Comparison of ENCODE assay signal across 15 mouse cellular contexts in genomic region chr12:28684674-28685073, GRCm38 (mm10).
"Had no signal": no experiment of that assay in that cellular context is flagged by ENCODE, and none has a peak within 500 bp of the region (broad histone marks: within the 10 kb centered on the region; RNA-seq: fewer than 3 reads in every experiment).

No protein-coding gene starts in this region.

- ATAC-seq: midbrain, embryonic 13.5 days; midbrain, embryonic 15.5 days had no signal

- H3K4me2 ChIP-seq: lung, embryonic 14.5 days; midbrain, embryonic 11.5 days; midbrain, embryonic 13.5 days; midbrain, embryonic 15.5 days; neural tube, embryonic 12.5 days; stomach, embryonic 15.5 days had no signal

- H3K4me1 ChIP-seq: stomach, embryonic 15.5 days had no signal

- H3K27me3 ChIP-seq: megakaryocyte, embryonic 14.5 days; midbrain, embryonic 13.5 days; midbrain, embryonic 15.5 days; neural tube, embryonic 12.5 days; stomach, embryonic 15.5 days had no signal

- H3K4me3 ChIP-seq: megakaryocyte, embryonic 14.5 days; midbrain, embryonic 13.5 days; midbrain, embryonic 15.5 days; neural tube, embryonic 12.5 days; stomach, embryonic 15.5 days had no signal

- H3K9me3 ChIP-seq: megakaryocyte, embryonic 14.5 days; midbrain, embryonic 13.5 days; midbrain, embryonic 15.5 days; neural tube, embryonic 12.5 days; stomach, embryonic 15.5 days had no signal

- DNase-seq: lung, adult 18-20 months; lung, embryonic 14.5 days; lung, postnatal 10 days; lung, postnatal 4 days; right cerebral cortex, postnatal 14 days; thymus, adult 2 months; thymus, postnatal 25 days; thymus, postnatal 4 days had no signal

- H3K9ac ChIP-seq: lung, embryonic 14.5 days; midbrain, embryonic 13.5 days; midbrain, embryonic 15.5 days; neural tube, embryonic 12.5 days; stomach, embryonic 15.5 days had no signal

- H3K27ac ChIP-seq: midbrain, embryonic 13.5 days; midbrain, embryonic 15.5 days; neural tube, embryonic 12.5 days; stomach, embryonic 15.5 days; stomach, postnatal 0 days had no signal
